Mouse (Mus musculus): Measurements from ENCODE around the gene Nkrf. TPM values are rescaled to one million over a fixed set of nuclear protein-coding genes. Genes with fewer than 3 reads are reported as not detected.
"Not testable (repeated sequence)": the region's sequence is repeated elsewhere in the genome, so short reads cannot be mapped to it uniquely, and the experiment has no call there.

Gene Nkrf
- polyA plus RNA-seq, 1 experiment from 2014 or later: 0.47 TPM

- H3K27ac ChIP-seq (ENCODE audit: low read length): no peak overlapping the region
Observed at GRCm38 (mm10) chrX:36911343-36911742, 8.6 kb upstream of the Nkrf start.

GRCm38 (mm10) chrX:36906539-36906938, 3.8 kb upstream of the Nkrf start:
- 26% methylated on average over 5 of the region's 5 CpGs for WGBS (ENCODE audit: insufficient replicate concordance)
- H3K27ac ChIP-seq (ENCODE audit: low read length): no peak overlapping the region
- H3K36me3 ChIP-seq (ENCODE audit: control insufficient read depth, insufficient read depth): no peaks in the 10 kb centered on the region
- no peaks in the 10 kb centered on the region for H3K27me3 ChIP-seq (ENCODE audit: control insufficient read depth, insufficient read depth, low read depth, low read length)
- no peaks in the 10 kb centered on the region for H3K9me3 ChIP-seq (replicated peaks; ENCODE audit: control insufficient read depth, low read length)
- peaks cover 6% of the 10 kb centered on the region; the same call in 1 of the 2 replicates for H3K4me1 ChIP-seq (ENCODE audit: control insufficient read depth, low read depth, low read length)
- no peak overlapping the region for H3K4me2 ChIP-seq (ENCODE audit: low read depth, low read length)
- ATAC-seq (ENCODE audit: low read depth): no peak
- H3K4me3 ChIP-seq (ENCODE audit: low read depth, low read length): no peak overlapping the region
- H3K9ac ChIP-seq (ENCODE audit: low read depth, low read length): no peak overlapping the region

More at GRCm38 (mm10) chrX:36911343-36911742, 8.6 kb upstream of the Nkrf start:
- ATAC-seq (ENCODE audit: low read depth): no peak
- Histone ChIP-seq H3K4me3 (ENCODE audit: low read depth, low read length) (no peak overlapping the region), H3K9ac (ENCODE audit: low read depth, low read length) (no peak overlapping the region), H3K36me3 (ENCODE audit: control insufficient read depth, insufficient read depth) (no peaks in the 10 kb centered on the region), H3K9me3 (replicated peaks; ENCODE audit: control insufficient read depth, low read length) (no peaks in the 10 kb centered on the region), H3K4me2 (ENCODE audit: low read depth, low read length) (no peak overlapping the region), H3K4me1 (ENCODE audit: control insufficient read depth, low read depth, low read length) (no peaks in the 10 kb centered on the region), H3K27me3 (ENCODE audit: control insufficient read depth, insufficient read depth, low read depth, low read length) (no peaks in the 10 kb centered on the region)
- WGBS (ENCODE audit: insufficient replicate concordance): 49% methylated on average over 12 of the region's 12 CpGs

- Histone ChIP-seq H3K4me2 (ENCODE audit: low read depth, low read length) (peak overlapping the region; percentile 75), H3K27ac (ENCODE audit: low read length) (peak overlapping the region; percentile 48), H3K9me3 (replicated peaks; ENCODE audit: control insufficient read depth, low read length) (no peaks in the 10 kb centered on the region), H3K4me1 (ENCODE audit: control insufficient read depth, low read depth, low read length) (peaks cover 6% of the 10 kb centered on the region; the same call in 1 of the 2 replicates), H3K9ac (ENCODE audit: low read depth, low read length) (peak overlapping the region; percentile 72), H3K36me3 (ENCODE audit: control insufficient read depth, insufficient read depth) (no peaks in the 10 kb centered on the region), H3K27me3 (ENCODE audit: control insufficient read depth, insufficient read depth, low read depth, low read length) (no peaks in the 10 kb centered on the region), H3K4me3 (ENCODE audit: low read depth, low read length) (peak overlapping the region; percentile 72)
- WGBS (ENCODE audit: insufficient replicate concordance): 12% methylated on average over 32 of the region's 32 CpGs
- ATAC-seq (ENCODE audit: low read depth): peak; percentile 95
Observed at GRCm38 (mm10) chrX:36903115-36903768, 543 bp upstream of the Nkrf start.

GRCm38 (mm10) chrX:36901655-36902054, 1.0 kb downstream of the Nkrf start:
- Histone ChIP-seq H3K27ac (ENCODE audit: low read length) (no peak overlapping the region), H3K4me2 (ENCODE audit: low read depth, low read length) (peak overlapping the region; percentile 75), H3K36me3 (ENCODE audit: control insufficient read depth, insufficient read depth) (no peaks in the 10 kb centered on the region), H3K27me3 (ENCODE audit: control insufficient read depth, insufficient read depth, low read depth, low read length) (no peaks in the 10 kb centered on the region), H3K4me1 (ENCODE audit: control insufficient read depth, low read depth, low read length) (peaks cover 6% of the 10 kb centered on the region; the same call in 1 of the 2 replicates), H3K9me3 (replicated peaks; ENCODE audit: control insufficient read depth, low read length) (no peaks in the 10 kb centered on the region), H3K4me3 (ENCODE audit: low read depth, low read length) (peak overlapping the region; percentile 72), H3K9ac (ENCODE audit: low read depth, low read length) (no peak overlapping the region)
- WGBS (ENCODE audit: insufficient replicate concordance): 31% methylated on average over 3 of the region's 3 CpGs
- ATAC-seq (ENCODE audit: low read depth): no peak

- 10% methylated on average over 1 of the region's 1 CpGs for WGBS (ENCODE audit: insufficient replicate concordance)
- H3K27ac ChIP-seq (ENCODE audit: low read length); H3K4me2 ChIP-seq (ENCODE audit: low read depth, low read length); H3K27me3 ChIP-seq (ENCODE audit: control insufficient read depth, insufficient read depth, low read depth, low read length); H3K9me3 ChIP-seq (replicated peaks; ENCODE audit: control insufficient read depth, low read length); H3K36me3 ChIP-seq (ENCODE audit: control insufficient read depth, insufficient read depth); H3K4me3 ChIP-seq (ENCODE audit: low read depth, low read length); H3K9ac ChIP-seq (ENCODE audit: low read depth, low read length); ATAC-seq (ENCODE audit: low read depth); H3K4me1 ChIP-seq (ENCODE audit: control insufficient read depth, low read depth, low read length): not testable (repeated sequence)
Observed at GRCm38 (mm10) chrX:36898931-36899330, 3.8 kb downstream of the Nkrf start.

GRCm38 (mm10) chrX:36884719-36885118, 18.0 kb downstream of the Nkrf start:
- Histone ChIP-seq H3K4me2 (ENCODE audit: low read depth, low read length) (no peak overlapping the region), H3K36me3 (ENCODE audit: control insufficient read depth, insufficient read depth) (peaks cover 4% of the 10 kb centered on the region), H3K4me3 (ENCODE audit: low read depth, low read length) (no peak overlapping the region), H3K27me3 (ENCODE audit: control insufficient read depth, insufficient read depth, low read depth, low read length) (no peaks in the 10 kb centered on the region), H3K27ac (ENCODE audit: low read length) (no peak overlapping the region), H3K9ac (ENCODE audit: low read depth, low read length) (no peak overlapping the region), H3K9me3 (replicated peaks; ENCODE audit: control insufficient read depth, low read length) (no peaks in the 10 kb centered on the region; the same call in 1 of the 2 replicates), H3K4me1 (ENCODE audit: control insufficient read depth, low read depth, low read length) (no peaks in the 10 kb centered on the region)
- no peak for ATAC-seq (ENCODE audit: low read depth)
- 85% methylated on average over 1 of the region's 1 CpGs for WGBS (ENCODE audit: insufficient replicate concordance)

GRCm38 (mm10) chrX:36874704-36875128, 28.0 kb downstream of the Nkrf start:
- peak; percentile 49 for ATAC-seq (ENCODE audit: low read depth)
- Histone ChIP-seq H3K27me3 (ENCODE audit: control insufficient read depth, insufficient read depth, low read depth, low read length) (no peaks in the 10 kb centered on the region), H3K36me3 (ENCODE audit: control insufficient read depth, insufficient read depth) (no peaks in the 10 kb centered on the region; the same call in 1 of the 2 replicates), H3K4me1 (ENCODE audit: control insufficient read depth, low read depth, low read length) (peaks cover 6% of the 10 kb centered on the region; the same call in 1 of the 2 replicates), H3K9ac (ENCODE audit: low read depth, low read length) (peak overlapping the region; percentile 88), H3K4me2 (ENCODE audit: low read depth, low read length) (peak overlapping the region; percentile 68), H3K27ac (ENCODE audit: low read length) (peak overlapping the region; percentile 59; the same call in 1 of the 2 replicates), H3K4me3 (ENCODE audit: low read depth, low read length) (peak overlapping the region; percentile 87), H3K9me3 (replicated peaks; ENCODE audit: control insufficient read depth, low read length) (no peaks in the 10 kb centered on the region)
- WGBS (ENCODE audit: insufficient replicate concordance): 15% methylated on average over 36 of the region's 36 CpGs

- Histone ChIP-seq H3K27ac (ENCODE audit: low read length) (peak overlapping the region; percentile 59; the same call in 1 of the 2 replicates), H3K4me1 (ENCODE audit: control insufficient read depth, low read depth, low read length) (peaks cover 6% of the 10 kb centered on the region; the same call in 1 of the 2 replicates), H3K27me3 (ENCODE audit: control insufficient read depth, insufficient read depth, low read depth, low read length) (no peaks in the 10 kb centered on the region), H3K9me3 (replicated peaks; ENCODE audit: control insufficient read depth, low read length) (no peaks in the 10 kb centered on the region), H3K9ac (ENCODE audit: low read depth, low read length) (peak overlapping the region; percentile 88), H3K4me3 (ENCODE audit: low read depth, low read length) (peak overlapping the region; percentile 87), H3K36me3 (ENCODE audit: control insufficient read depth, insufficient read depth) (no peaks in the 10 kb centered on the region; the same call in 1 of the 2 replicates), H3K4me2 (ENCODE audit: low read depth, low read length) (peak overlapping the region; percentile 68)
- 12% methylated on average over 56 of the region's 57 CpGs for WGBS (ENCODE audit: insufficient replicate concordance)
- ATAC-seq (ENCODE audit: low read depth): peak; percentile 96
Observed at GRCm38 (mm10) chrX:36874178-36874696, 28.5 kb downstream of the Nkrf start.

GRCm38 (mm10) chrX:36873765-36874164, 28.9 kb downstream of the Nkrf start, which contains the start of the genes Ube2a and C330007P06Rik:
Gene Ube2a, plus strand, starts transcription at chrX:36873900.
Gene C330007P06Rik, minus strand, starts transcription at chrX:36874111.
- H3K27ac ChIP-seq (ENCODE audit: low read length): peak within 1 kb of the TSS; percentile 59; the same call in 1 of the 2 replicates
- no peak; the same call in 1 of the 2 replicates for ATAC-seq (ENCODE audit: low read depth)
- no peaks in the 10 kb centered on the region; the same call in 1 of the 2 replicates for H3K36me3 ChIP-seq (ENCODE audit: control insufficient read depth, insufficient read depth)
- peaks cover 6% of the 10 kb centered on the region; the same call in 1 of the 2 replicates for H3K4me1 ChIP-seq (ENCODE audit: control insufficient read depth, low read depth, low read length)
- H3K4me2 ChIP-seq (ENCODE audit: low read depth, low read length): peak within 1 kb of the TSS; percentile 68
- H3K4me3 ChIP-seq (ENCODE audit: low read depth, low read length): peak within 1 kb of the TSS; percentile 87
- 18% methylated on average over 8 of the region's 8 CpGs for WGBS (ENCODE audit: insufficient replicate concordance)
- peak within 1 kb of the TSS; percentile 88 for H3K9ac ChIP-seq (ENCODE audit: low read depth, low read length)
- H3K9me3 ChIP-seq (replicated peaks; ENCODE audit: control insufficient read depth, low read length): no peaks in the 10 kb centered on the region
- no peaks in the 10 kb centered on the region for H3K27me3 ChIP-seq (ENCODE audit: control insufficient read depth, insufficient read depth, low read depth, low read length)
